In the genomic region with DNA sequence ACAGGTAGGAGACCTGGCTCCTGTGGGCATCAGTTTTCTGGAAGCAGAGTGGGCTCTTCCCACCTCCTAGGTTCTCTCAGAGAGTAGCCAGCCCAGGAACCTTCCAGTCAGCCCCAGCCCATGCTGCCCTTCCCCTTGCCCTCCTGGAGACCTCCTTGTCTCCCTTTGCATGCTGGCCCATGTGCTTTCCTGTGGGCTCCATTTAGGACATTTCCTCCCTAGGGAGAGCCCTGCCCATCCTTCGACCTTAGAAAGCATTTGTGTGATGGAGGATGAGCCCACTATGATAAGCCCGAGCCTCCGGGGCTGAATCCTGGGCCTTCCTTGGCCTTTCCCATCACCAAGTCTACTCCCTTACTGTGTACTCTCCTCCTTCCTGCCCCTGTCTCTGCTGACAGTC, we compare ENCODE assay signal across 12 mouse cellular contexts. TPM values are rescaled to one million over a fixed set of nuclear protein-coding genes. Genes with fewer than 3 reads are reported as not detected.
A peak's percentile ranks its signal among the peaks of the same experiment; 100 is the strongest.
DNase-seq lines count a peak whose midpoint lies in the region.
"Had no signal": no experiment of that assay in that cellular context is flagged by ENCODE, and none has a peak within 500 bp of the region (broad histone marks: within the 10 kb centered on the region; RNA-seq: fewer than 3 reads in every experiment).

No protein-coding gene starts in this region.

- DNase-seq in adrenal gland, adult (ENCODE audit: inconsistent age in 2 of 2, low spot score in 1 of 2): peak; percentile 49 to 54
- no peak for DNase-seq in adrenal gland, adult 18-20 months (ENCODE audit: low spot score in 2 of 2)
- peak; percentile 54 for DNase-seq in heart, adult 8-10 months (ENCODE audit: low spot score)
- no peak for DNase-seq in heart, postnatal 10 days
- DNase-seq in kidney, adult 9 months: peak; percentile 70
- no peak for DNase-seq in kidney, adult 18-20 months
- DNase-seq in kidney, postnatal 25 days: peak; percentile 58 to 83
- no peak for DNase-seq in layer of hippocampus, postnatal 10 days (ENCODE audit: low spot score in 2 of 2)
- DNase-seq: cerebellum, adult 9-11 months; gastrocnemius, postnatal 10 days; lung, embryonic 14.5 days; thymus, adult 18-20 months had no signal

- intact Hi-C loops in heart, postnatal 10 days (cut with DNase I): no loop called here

RNA-seq across cellular contexts. Expression of gene Podxl, which starts 25.5 kb away (rescaled TPM):
- total RNA-seq in adrenal gland, adult 18-20 months (2021): 10 to 100 TPM; 45.0 to 50.0 TPM
- 10 to 100 TPM; 75.2 to 81.7 (median 75.7) TPM for total RNA-seq in heart, adult 8-10 months (2022)
- 100 to 1,000 TPM; 106 to 113 TPM for total RNA-seq in heart, postnatal 10 days (2021)
- 10 to 100 TPM; 19.2 to 21.1 TPM for total RNA-seq in layer of hippocampus, postnatal 10 days (2021)

Comparison
In these comparisons a context has a peak if more than half of its experiments do, and no peak if none do; other contexts are left out.
1. DNase-seq: peak in adrenal gland, adult (2 of 2), heart, adult 8-10 months (single experiment), kidney, adult 9 months (single experiment) and kidney, postnatal 25 days (2 of 2); none in adrenal gland, adult 18-20 months (0 of 2), heart, postnatal 10 days (0 of 2), kidney, adult 18-20 months (single experiment) and layer of hippocampus, postnatal 10 days (0 of 2).